Mouse (Mus musculus) CD4-positive helper T cell, adult 2 months (primary cell): ENCODE data around the gene 4930519P11Rik.
A peak's percentile ranks its signal among the peaks of the same experiment; 100 is the strongest.

Source experiments
- DNase-seq: peaks from one replicate; pipeline ENCODE4 v3.0.0-alpha.2; 2012; ENCODE audit warnings: low read depth, missing footprints, low spot score

4930519P11Rik gene

DNA sequence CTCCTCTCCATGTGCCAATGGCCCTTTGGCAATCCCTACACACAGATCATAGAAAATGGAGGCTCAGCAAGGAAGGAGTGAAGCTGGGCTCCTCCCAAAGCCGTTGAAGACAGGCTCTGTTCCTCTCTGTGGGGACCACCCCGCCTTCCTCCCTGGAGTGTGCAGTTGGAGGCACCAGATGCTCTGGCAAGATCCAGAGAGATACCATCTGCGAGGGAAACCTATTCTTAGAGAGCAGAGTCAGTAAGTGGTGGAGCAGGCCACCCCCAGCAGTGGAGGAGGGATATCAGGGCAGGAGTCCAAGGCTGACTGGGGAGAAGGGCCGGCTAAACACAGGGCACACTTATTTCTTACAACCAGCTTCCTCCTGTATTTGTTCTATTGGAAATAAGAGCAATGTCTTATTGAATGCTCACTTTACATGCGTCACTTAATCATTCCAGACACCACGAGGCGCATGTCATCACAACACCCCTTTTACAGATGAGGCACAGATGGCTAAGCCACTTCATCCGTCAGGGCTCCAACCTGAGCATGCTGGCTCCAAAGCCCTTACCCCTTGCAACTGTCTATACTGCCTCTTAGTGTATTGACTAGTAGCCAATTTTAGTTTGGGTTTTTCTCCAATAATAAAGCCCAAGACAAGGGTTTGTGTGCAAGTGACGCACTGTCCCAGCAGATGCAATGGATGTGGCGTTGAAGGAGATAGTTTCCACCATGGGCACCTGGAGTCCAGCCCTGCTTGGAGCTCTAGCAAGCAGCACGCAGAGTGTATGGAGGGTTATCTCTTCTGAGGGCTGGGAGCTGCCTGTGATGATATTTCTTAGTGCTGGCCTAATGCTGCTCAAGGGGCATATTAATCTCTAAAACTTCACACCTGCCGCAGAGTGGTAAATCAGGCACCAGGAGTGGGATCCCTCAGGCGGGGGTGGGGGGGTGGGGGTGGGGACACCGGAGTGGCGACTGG is 29.0 kb downstream of the 4930519P11Rik start:
- DNase-seq = no peak

DNA sequence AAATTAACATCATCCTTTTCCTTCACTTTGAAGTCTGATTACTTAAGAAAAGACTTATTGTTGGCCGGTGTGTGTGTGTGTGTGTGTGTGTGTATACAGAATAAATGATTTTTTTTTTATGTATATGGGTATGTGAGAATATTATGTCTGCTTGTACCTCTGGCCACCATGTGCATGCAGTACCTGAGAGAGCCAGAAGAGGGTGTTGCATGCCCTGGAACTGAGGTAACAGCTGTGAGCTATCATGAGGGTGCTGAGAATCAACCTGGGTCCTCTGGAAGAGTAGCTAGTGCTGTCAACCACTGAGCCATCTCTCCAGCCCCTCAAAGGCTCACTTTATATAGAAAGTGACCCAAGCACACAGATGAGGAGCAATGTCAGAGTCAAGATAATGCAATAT is 31.8 kb downstream of the 4930519P11Rik start:
- no peak for DNase-seq

DNA sequence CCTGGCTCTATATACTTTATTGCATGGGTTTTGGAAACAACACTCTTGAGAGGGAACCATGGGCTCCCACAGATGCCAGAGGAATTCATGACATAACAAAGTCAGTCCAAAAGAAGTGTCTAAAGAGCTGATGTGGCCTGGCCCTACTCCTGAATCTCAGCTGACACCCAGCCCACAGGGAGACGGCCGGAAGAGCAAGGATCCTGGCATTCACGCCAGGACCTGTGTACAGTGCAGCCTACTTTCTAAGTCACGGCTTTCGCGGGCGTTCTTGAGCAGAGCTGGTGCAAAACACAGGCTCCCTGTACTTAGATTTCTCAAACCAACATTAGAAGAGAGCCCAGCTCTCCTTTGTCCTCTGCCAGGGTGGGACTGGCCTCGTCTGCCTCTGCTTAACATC is 32.7 kb downstream of the 4930519P11Rik start:
- DNase-seq = no peak

DNA sequence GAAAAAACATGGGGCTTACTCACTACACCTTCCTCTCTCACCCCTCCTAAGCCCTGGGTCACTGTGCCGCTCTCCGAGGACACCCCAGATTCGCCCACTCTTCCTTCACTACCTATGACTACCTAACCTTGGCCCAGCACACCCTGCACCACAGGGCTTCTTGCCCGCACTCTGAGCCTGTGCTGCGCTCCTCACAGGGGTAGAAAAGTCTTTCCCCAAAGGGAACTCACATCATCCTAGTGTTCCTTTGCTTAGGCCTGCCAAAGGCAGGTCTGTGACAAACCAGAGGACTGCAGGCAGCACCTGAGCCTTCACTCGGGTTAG is 35.5 kb downstream of the 4930519P11Rik start:
- no peak for DNase-seq

DNA sequence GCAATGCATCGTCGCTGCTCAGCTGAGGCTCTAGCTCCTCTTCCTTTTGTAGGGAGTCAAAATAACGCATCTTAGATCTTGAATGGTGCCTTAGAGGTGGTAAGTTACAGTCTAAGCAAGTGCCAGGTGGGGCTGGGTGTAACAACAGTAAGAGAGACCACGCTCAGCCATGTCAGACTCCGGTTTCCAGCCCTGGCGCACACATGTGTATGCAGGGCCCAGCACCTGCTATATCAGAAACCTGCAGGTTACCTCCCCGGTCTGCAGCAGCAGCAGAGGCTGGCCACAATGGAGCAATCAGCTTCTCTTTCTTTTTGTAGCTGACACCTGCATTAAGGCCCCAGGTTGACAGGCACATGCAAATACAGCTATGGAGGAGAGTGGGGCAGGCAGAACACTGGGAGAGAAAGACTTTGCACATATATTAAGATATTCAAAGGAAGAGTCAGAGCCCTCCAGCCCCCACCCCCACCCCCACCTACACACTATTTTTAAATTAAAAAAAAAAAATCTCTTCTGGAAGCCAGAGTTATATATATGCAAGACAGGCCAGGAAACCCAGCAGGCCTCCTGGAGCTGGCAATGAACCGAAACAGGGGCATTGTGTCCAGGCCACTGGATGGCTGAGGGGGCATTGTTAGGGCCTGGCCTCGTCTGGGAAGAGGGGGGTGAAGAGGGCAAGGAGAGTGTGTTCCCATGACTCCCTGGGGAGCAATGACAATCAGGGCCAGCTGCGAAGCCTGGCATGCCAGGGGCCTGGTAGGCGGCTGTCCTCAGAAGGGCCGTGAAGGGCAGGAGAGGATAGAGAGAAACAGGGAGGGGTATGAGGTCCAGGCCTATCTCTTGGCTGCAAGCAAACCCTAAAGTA is 36.1 kb downstream of the 4930519P11Rik start:
- no peak for DNase-seq

DNA sequence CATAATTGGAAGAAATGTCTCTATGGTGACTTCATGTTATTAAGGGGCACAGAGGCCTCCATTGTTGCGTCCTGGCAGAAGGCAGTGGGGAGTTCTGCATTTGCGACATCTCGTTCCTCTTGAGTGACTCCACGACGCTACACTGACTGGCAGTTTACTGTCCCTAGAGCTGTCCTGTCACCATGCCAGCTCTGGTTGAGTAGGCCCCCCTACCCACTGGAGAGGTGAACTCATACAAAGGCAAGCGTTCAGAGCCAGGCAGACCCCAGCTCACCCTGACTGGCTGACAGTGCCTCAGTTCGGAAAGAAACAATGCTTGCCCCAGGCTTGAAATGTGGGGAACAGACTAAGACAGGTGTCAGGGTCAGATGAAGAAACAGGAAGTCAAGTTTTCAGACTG is 39.0 kb downstream of the 4930519P11Rik start:
- no peak for DNase-seq

DNA sequence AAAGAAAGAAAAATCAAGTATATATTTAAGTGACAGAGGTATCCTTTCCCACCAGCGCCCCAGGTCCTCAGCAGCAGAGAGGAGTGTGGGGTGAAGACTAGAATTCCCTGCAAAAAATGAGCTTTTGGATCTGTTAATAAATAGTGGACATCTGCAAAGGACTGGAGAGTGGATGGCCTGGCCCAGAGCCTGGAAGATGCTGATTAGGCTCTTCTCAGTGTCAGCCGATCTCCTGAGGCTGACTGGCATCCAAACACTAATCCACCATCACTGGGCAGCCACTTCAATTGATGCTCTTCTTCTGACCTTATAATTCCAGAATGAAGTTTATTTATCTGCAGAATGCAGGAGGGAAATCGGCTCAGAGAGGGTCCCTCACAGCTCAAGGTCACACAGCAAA is 40.2 kb downstream of the 4930519P11Rik start:
- DNase-seq = no peak

DNA sequence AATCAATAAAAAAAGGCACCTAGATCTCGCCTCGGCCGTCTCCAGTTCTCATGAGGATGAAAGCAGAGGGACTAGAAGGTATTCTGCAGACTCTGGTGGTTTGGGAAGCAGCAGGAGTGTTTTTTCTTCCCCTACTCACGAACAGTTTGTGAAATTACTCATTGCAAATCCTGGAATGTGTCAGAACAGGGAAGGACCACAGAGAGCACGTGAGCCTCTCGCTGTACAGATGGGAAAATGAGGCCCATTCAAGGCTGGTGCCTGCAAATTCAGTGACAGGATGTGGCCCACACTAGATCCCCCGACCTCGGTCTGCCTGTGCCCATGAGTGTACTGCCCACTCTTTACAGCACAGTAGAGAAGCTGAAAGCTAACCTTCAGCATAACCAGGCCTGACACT is 41.3 kb downstream of the 4930519P11Rik start:
- no peak for DNase-seq

DNA sequence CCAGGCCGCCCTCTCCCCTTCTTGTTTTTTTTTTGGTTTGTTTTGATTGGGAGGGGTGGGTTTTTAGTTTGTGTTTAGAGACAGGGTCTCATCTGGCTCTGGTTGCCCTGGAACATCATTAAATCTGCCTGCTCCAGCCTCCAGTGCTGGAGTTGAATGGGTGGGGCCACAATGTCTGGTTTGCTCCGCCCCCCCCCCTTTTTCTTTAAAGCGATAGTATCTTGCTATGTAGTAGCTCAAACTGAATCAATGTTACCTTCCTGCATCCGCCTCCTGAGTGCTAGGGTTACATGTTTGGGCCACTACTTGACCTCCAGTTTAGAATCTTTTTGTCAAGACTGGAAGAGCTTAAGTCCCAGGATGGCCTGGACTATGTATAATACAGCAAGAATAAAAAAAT is 42.0 kb downstream of the 4930519P11Rik start:
- peak; percentile 29 for DNase-seq

DNA sequence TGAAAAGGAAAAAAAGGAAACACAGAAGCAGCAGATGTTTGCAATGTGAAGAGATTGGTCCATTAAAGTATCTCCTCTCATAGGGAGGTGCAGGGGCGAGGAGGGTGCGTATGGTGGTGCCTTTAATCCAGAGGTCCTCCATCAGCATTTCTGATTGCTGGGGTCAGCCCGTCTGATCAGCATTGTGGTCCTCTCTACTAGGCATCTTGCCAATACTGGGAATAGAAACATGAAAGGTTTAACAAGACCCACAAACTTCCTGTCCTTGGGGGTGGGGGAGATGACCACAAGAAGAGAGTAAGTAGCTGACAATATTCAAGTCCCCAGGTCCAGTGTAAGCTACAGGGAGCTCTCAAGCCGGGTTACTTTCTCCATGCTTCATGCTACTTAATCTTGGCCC is 42.6 kb downstream of the 4930519P11Rik start:
- peak; percentile 25 for DNase-seq

DNA sequence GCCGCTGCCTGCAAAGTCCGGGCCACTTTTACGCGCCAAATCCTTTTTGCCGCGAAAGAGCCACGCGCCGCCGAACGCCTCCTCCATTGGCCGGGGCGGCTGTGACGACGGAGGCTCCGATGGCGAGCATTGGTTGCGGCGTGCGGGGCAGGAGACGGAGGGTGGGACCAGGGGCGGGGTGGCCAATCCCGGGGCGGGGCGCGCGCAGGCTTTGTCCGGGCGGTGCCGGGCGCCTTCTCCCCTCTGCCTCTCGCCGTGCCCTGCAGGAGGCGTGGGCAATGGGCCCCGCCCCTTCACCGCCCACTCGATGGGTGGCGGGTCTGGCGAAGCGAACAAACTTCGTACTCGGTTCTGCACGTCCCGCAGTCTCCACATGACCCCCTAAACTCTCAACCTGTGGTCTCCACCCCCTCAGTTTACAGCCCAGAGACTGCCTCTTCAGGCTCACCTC is 43.4 kb downstream of the 4930519P11Rik start, which contains the start of gene E2f1:
E2f1 (minus strand) TSS at position 57 of the 451 bp plus-strand sequence.
- peak; percentile 97 for DNase-seq

DNA sequence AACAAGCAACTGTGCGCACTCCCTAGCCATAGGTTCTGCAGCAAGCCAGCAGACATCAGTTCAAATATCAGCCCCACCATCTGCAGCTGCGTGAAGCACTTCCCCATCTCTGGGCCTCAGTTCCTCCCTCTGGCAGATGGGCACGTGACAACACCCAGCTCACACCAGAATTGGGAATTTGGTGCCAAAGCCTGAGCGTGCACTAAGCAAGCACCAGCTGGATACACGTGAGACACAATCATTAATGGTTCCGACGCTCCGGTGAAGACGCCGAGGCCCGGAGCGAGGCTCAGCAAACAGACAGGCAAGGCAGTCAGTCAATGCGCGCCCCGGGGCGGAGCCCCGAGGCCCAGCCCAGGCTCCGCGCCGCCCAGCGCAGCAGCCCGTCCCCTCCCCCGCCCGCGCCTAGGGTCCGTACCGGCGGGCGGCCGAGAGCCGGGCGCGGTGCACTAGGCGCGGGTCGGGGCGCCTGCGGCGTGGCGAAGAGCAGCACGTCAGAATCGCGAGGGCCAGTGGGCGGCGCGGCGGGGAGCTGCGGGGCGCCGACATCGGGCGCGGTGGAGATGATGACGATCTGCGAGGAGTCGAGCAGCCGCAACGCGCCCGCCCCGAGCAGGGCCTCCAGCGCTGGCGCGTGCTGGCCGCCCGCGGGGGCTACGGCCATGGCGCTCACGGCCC is 44.0 kb downstream of the 4930519P11Rik start:
- DNase-seq = peak; percentile 82

DNA sequence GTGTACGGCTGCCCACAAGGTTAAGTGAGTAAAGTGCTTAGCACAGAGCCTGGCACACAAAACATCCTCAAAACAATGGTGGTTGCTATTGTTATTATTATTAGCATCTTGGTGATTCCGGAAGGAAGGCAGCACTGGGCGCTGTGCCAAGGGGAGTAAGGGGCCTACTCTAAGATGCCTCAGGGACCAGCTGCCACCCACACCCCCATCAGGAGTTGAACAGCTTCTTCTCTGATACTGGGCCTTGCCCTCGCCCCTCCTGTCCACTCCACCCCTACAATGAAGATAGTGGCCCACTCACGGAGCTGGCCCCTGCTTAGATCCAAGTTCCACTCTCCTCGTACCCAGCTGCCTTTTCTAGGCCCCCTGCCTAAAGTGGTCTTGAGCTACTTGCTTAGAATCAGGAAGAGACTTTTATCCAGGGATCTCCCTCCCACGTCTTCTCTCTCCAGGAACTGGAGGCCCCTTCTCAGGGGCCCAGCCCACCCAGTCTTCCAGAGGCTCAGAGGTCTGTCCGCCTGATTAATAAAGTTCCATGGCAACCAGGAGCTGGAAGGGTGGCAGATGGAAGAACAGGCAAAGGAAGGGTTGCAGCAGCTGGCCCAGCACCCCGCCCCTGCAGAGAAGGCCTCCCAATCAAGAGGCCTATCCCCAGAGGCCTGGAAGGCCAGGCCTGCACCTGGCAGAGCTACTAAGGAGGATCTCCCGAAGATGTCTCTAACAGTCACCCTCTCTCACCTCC is 44.7 kb downstream of the 4930519P11Rik start:
- DNase-seq = no peak

DNA sequence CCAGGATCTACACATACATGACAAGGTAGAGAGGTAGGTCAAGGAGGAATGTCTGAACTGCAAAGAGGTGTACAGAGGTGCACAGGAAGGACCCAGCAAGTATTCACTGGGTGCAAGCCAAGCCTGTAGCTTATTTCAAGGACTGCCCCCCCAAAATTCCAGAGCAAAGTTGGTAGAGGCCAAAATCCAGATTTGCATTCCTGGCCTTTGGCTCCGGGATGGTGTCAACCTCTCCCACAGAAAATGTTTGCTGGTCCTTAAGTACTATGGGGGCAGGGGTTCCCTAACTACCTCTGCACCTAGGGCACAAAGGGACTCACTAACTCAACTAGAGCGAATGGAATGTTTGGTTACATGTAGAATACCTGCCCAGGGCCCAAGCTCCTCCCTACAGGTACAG is 45.5 kb downstream of the 4930519P11Rik start:
- DNase-seq = no peak

DNA sequence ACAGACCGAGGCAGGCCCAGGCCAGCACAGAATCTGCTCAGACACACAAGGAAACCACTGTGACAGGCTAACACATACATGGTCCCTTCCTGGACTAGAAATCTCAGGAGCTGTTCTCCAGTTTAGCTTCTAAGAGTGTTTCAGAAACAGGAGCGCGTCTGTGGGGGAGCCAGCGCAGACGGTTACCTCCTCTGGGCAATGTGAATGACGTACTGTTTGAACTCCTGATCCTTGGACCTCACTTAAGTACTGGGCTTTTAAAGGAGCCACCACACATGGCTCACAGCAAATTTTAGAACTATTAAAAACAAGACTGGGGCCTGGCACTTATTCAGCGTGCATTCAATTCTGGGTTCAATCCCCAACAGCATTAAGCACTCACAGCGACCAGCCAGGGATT is 46.6 kb downstream of the 4930519P11Rik start:
- DNase-seq = no peak

DNA sequence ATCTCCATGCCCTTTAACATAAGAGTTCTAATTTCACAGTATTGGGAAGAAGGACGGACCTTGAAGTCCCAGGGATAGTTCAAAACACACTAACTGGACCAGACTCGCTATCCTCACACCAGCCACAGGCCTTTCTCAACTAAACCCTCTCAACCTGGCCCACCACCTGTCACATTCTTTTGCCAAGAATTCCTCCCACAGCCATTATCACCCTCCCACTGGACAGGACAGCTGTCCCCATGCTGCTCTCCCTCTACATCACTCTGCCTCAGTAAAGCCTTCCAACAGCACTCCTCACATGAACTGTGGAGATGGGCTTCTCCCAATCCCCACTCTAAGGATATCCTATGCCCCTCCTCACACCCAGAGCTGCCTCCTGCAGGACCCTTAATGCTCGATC is 47.7 kb downstream of the 4930519P11Rik start:
- DNase-seq = no peak

DNA sequence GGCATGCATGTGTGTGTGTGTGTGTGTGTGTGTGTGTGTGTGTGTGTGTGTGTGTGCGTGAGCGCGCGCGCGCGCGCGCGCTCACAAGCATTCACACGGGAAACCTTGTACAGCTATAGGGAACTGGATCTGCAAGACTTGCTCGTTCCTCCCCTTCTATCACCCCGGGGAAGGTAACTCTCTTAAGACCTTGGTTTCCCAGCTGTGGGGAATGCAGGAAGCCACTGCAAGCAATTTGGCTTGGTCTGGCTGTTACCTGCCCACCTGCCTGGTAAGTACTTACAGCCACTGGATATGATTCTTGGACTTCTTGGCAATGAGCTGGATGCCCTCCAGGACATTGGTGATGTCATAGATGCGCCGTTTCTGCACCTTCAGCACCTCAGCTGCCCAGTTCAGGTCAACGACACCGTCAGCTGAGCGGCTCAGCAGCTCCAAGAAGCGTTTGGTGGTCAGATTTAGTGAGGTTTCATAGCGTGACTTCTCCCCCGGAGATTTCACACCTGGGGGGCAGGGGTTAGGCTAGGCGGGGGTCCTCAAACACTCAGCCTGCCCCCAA is 49.5 kb downstream of the 4930519P11Rik start:
- DNase-seq = no peak
